Mouse (Mus musculus) MN1 (cell line): ENCODE measurements around the gene Lrg1.

Experiments
- DNase-seq: peaks from one replicate; pipeline ENCODE4 v3.0.0-alpha.2; 2016; ENCODE audit warnings: low spot score

Gene Lrg1

GRCm38 (mm10) chr17:56121826-56122225 lies at the start of gene Lrg1:
Gene Lrg1 (minus strand): TSS chr17:56122001.
- DNase-seq: no peak

- DNase-seq: no peak
These were observed 49.7 kb upstream of the Lrg1 start for GRCm38 (mm10) chr17:56171456-56171855.

GRCm38 (mm10) chr17:56170636-56171035 lies 48.8 kb upstream of the Lrg1 start:
- no peak for DNase-seq

- no peak for DNase-seq
These were observed 48.0 kb upstream of the Lrg1 start for GRCm38 (mm10) chr17:56169830-56170229.

GRCm38 (mm10) chr17:56165671-56166070 lies 43.9 kb upstream of the Lrg1 start:
- DNase-seq: no peak

GRCm38 (mm10) chr17:56164510-56164909 lies 42.7 kb upstream of the Lrg1 start:
- DNase-seq: no peak

GRCm38 (mm10) chr17:56163523-56164102 lies 41.8 kb upstream of the Lrg1 start:
- DNase-seq: no peak

GRCm38 (mm10) chr17:56162231-56162774 lies 40.5 kb upstream of the Lrg1 start, which contains the start of gene Tnfaip8l1:
Gene Tnfaip8l1 (plus strand): TSS chr17:56162477.
- DNase-seq: peak; percentile 97

GRCm38 (mm10) chr17:56159729-56160128 lies 37.9 kb upstream of the Lrg1 start:
- DNase-seq: peak; percentile 90

GRCm38 (mm10) chr17:56153643-56154042 lies 31.8 kb upstream of the Lrg1 start:
- peak; percentile 99 for DNase-seq

- DNase-seq: no peak
These were observed 28.1 kb upstream of the Lrg1 start for GRCm38 (mm10) chr17:56149897-56150296.

GRCm38 (mm10) chr17:56148790-56149618 lies 27.2 kb upstream of the Lrg1 start:
- no peak for DNase-seq

- DNase-seq: no peak
These were observed 26.5 kb upstream of the Lrg1 start for GRCm38 (mm10) chr17:56148280-56148679.

- DNase-seq: no peak
These were observed 25.6 kb upstream of the Lrg1 start for GRCm38 (mm10) chr17:56147420-56147819.

- no peak for DNase-seq
These were observed 24.3 kb upstream of the Lrg1 start for GRCm38 (mm10) chr17:56146131-56146530.

- no peak for DNase-seq
These were observed 22.7 kb upstream of the Lrg1 start for GRCm38 (mm10) chr17:56144546-56144945.

GRCm38 (mm10) chr17:56141702-56142605 lies 20.2 kb upstream of the Lrg1 start:
- DNase-seq: no peak

GRCm38 (mm10) chr17:56139858-56140595 lies 18.2 kb upstream of the Lrg1 start, which contains the start of gene Sema6b:
Gene Sema6b (minus strand): TSS chr17:56140343.
- DNase-seq: peak; percentile 62

- no peak for DNase-seq
These were observed 17.6 kb upstream of the Lrg1 start for GRCm38 (mm10) chr17:56139355-56139754.

GRCm38 (mm10) chr17:56137839-56138613 lies 16.2 kb upstream of the Lrg1 start:
- no peak for DNase-seq

GRCm38 (mm10) chr17:56136558-56136957 lies 14.8 kb upstream of the Lrg1 start:
- DNase-seq: no peak
